Mouse (Mus musculus): ENCODE data around the gene Plk2. TPM values are rescaled to one million over a fixed set of nuclear protein-coding genes. Genes with fewer than 3 reads are reported as not detected.

Plk2 gene
- polyA plus RNA-seq, 1 experiment, result 2.9 TPM

- H3K27ac ChIP-seq (ENCODE audit: insufficient read depth, low read length), result no peak overlapping the region
Measured at GRCm38 (mm10) chr13:110444894-110445293, 50.0 kb downstream of the Plk2 start.

DNA sequence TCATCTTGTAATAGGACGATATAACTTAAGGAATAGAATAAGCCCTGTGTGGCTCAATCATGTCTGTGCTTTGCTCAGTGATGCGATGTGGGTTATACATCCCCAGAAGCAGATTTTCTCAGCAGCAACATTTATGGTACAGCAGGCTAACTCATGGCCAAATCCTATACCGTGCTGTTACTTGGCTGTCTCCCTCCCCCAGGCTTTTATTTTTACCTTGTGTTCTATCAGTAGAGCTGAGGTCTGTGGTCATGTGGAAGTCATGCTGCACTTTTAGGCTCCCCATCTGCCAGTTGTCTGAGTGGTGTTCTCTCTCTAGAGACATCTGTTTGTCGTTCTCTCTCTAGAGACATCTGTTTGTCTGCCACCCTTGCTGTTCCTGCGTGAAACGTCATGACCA is 51.6 kb downstream of the Plk2 start:
- H3K27me3 ChIP-seq (ENCODE audit: control insufficient read depth, insufficient read depth, low read length), result no peaks in the 10 kb centered on the region
- no peak for TF ChIP-seq POLR2A (IDR thresholded peaks at IDR 0.05; ENCODE audit: low read depth, low read length)
- TF ChIP-seq CTCF (IDR thresholded peaks at IDR 0.05; ENCODE audit: extremely low read depth, insufficient read depth, insufficient read length, insufficient replicate concordance), result no peak
- no peaks in the 10 kb centered on the region; the same call in 1 of the 2 replicates for H3K4me1 ChIP-seq (ENCODE audit: control insufficient read depth, insufficient read depth, insufficient read length)
- DNase-seq (ENCODE audit: low read depth in 1 of 2, low spot score in 2 of 2), result no peak
- no peaks in the 10 kb centered on the region for H3K36me3 ChIP-seq (ENCODE audit: control insufficient read depth, insufficient read depth, low read length)
- 58% methylated on average over 6 of the region's 6 CpGs for WGBS
- H3K27ac ChIP-seq (ENCODE audit: insufficient read depth, low read length), result no peak overlapping the region
- no peak overlapping the region for H3K4me3 ChIP-seq (ENCODE audit: extremely low read depth, insufficient read depth, insufficient read length)

More at GRCm38 (mm10) chr13:110444894-110445293, 50.0 kb downstream of the Plk2 start:
- Histone ChIP-seq H3K27me3 (ENCODE audit: control insufficient read depth, insufficient read depth, low read length) (no peaks in the 10 kb centered on the region), H3K4me1 (ENCODE audit: control insufficient read depth, insufficient read depth, insufficient read length) (no peaks in the 10 kb centered on the region; the same call in 1 of the 2 replicates), H3K4me3 (ENCODE audit: extremely low read depth, insufficient read depth, insufficient read length) (no peak overlapping the region), H3K36me3 (ENCODE audit: control insufficient read depth, insufficient read depth, low read length) (no peaks in the 10 kb centered on the region)
- DNase-seq (ENCODE audit: low read depth in 1 of 2, low spot score in 2 of 2), result no peak
- 66% methylated on average over 3 of the region's 3 CpGs for WGBS
- no peak for TF ChIP-seq POLR2A (IDR thresholded peaks at IDR 0.05; ENCODE audit: low read depth, low read length)
- TF ChIP-seq CTCF (IDR thresholded peaks at IDR 0.05; ENCODE audit: extremely low read depth, insufficient read depth, insufficient read length, insufficient replicate concordance), result no peak

DNA sequence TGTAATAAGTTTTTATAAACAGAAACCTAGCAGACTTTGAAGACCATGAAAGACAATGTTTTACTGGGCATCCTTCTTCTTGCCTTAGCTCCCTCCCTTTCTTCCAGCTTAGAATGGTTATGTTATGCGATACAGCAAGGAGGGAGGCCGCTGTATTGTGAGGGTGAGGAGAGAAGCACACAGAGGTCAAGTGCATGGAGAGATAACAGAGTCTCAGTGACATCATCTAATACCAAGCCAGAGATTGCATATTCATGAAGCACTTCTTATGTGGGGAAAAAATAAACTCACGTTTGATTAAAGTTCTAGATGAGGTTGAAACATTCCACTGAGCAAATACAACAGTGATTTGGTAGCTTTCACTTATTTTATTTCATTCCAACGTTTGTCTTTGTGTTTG is 55.2 kb downstream of the Plk2 start:
- Histone ChIP-seq H3K27ac (ENCODE audit: insufficient read depth, low read length) (no peak overlapping the region), H3K36me3 (ENCODE audit: control insufficient read depth, insufficient read depth, low read length) (no peaks in the 10 kb centered on the region), H3K4me3 (ENCODE audit: extremely low read depth, insufficient read depth, insufficient read length) (no peak overlapping the region), H3K27me3 (ENCODE audit: control insufficient read depth, insufficient read depth, low read length) (no peaks in the 10 kb centered on the region), H3K4me1 (ENCODE audit: control insufficient read depth, insufficient read depth, insufficient read length) (no peaks in the 10 kb centered on the region)
- 86% methylated on average over 4 of the region's 4 CpGs for WGBS
- no peak for DNase-seq (ENCODE audit: low read depth in 1 of 2, low spot score in 2 of 2)
- TF ChIP-seq CTCF (IDR thresholded peaks at IDR 0.05; ENCODE audit: extremely low read depth, insufficient read depth, insufficient read length, insufficient replicate concordance) (no peak), POLR2A (IDR thresholded peaks at IDR 0.05; ENCODE audit: low read depth, low read length) (no peak)

Other genes with a start within 250 kb of the Plk2 start
- not detected in 2 replicates for gene Rab3c, start 114.0 kb upstream of the Plk2 start, polyA plus RNA-seq (2012; rRNA removed)
- gene Gapt, start 37.8 kb upstream of the Plk2 start, polyA plus RNA-seq (2012; rRNA removed), result 3.4 and 3.7 TPM in 2 replicates

Data from spleen, adult 2 months (tissue).